Mouse (Mus musculus): ENCODE measurements around the gene Agfg2.
A peak's percentile ranks its signal among the peaks of the same experiment; 100 is the strongest.

Gene Agfg2

GRCm38 (mm10) chr5:137610056-137610455 lies 74.5 kb downstream of the Agfg2 start:
- no peak for DNase-seq (ENCODE audit: low read depth, low spot score)

GRCm38 (mm10) chr5:137609292-137609691 lies 75.2 kb downstream of the Agfg2 start:
- DNase-seq (ENCODE audit: low read depth, low spot score) = no peak

GRCm38 (mm10) chr5:137608654-137609190 lies 75.8 kb downstream of the Agfg2 start:
- DNase-seq (ENCODE audit: low read depth, low spot score) = no peak

- DNase-seq (ENCODE audit: low read depth, low spot score) = no peak
Measured at GRCm38 (mm10) chr5:137607860-137608653, 76.5 kb downstream of the Agfg2 start.

- peak; percentile 49 for DNase-seq (ENCODE audit: low read depth, low spot score)
Measured at GRCm38 (mm10) chr5:137601365-137601729, 83.2 kb downstream of the Agfg2 start.

GRCm38 (mm10) chr5:137600619-137601364 lies 83.7 kb downstream of the Agfg2 start, which contains the start of gene Mospd3:
Gene Mospd3, minus strand, starts transcription at chr5:137601058.
- peak; percentile 97 for DNase-seq (ENCODE audit: low read depth, low spot score)
